In the genomic region with DNA sequence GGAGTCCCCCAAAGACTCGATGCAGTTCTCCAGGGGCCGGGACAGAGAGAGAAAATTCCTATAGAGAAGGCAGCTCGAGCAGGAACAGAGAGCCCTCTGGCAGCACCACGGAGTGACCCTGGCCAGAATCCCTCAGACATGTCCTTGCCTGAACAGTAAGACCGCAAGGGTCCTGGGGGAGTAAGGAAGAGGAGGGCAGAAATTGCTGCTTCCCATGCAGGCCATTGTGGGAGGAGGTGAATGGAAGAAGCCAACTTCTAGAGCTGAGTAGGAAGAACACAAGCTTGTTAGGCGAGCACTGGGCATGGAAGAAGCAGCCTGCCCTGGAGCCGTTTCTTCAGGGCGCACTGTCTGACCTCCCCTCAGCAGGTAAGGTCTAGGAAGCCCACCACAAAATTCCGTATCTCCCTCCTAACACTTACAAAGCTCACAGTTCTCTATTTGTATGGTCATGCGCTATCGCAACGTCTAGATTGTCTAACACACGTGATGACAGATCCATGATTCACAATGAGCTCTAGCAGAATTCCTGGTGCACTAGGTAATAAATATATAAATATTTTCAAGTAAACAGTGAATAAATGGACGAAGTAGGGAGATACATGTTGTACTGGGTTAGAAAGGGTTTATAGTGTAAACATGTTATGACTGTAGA, we compare ENCODE assay signal across 8 mouse cellular contexts. TPM values are rescaled to one million over a fixed set of nuclear protein-coding genes. Genes with fewer than 3 reads are reported as not detected.
A peak's percentile ranks its signal among the peaks of the same experiment; 100 is the strongest.
DNase-seq lines count a peak whose midpoint lies in the region; ATAC-seq and TF ChIP-seq lines count a peak whose summit lies in the region.

No protein-coding gene starts in this region.

- DNase-seq in kidney, adult 2 months, result peak; percentile 21
- no peak for DNase-seq in kidney, postnatal 14 days
- peak; percentile 23 to 51 for DNase-seq in heart, postnatal 14 days
- no peak for DNase-seq in liver, postnatal 0 days
- DNase-seq in cerebellum, adult 2 months, result no peak
- DNase-seq in cerebellum, postnatal 36 days, result no peak
- no peak for DNase-seq in cerebellum, adult 9-10 months

- no peak overlapping the region for H3K9ac ChIP-seq in embryonic facial prominence, embryonic 15.5 days
- H3K9ac ChIP-seq in liver, postnatal 0 days (replicated peaks), result peak overlapping the region; percentile 16; the same call in 1 of the 2 replicates

- H3K4me2 ChIP-seq in embryonic facial prominence, embryonic 15.5 days (replicated peaks), result peak overlapping the region; percentile 45
- peak overlapping the region; percentile 53 for H3K4me2 ChIP-seq in liver, postnatal 0 days (ENCODE audit: low read depth, low read length)

- H3K36me3 ChIP-seq in kidney, adult 2 months (ENCODE audit: control insufficient read depth, insufficient read depth, low read length), result no peaks in the 10 kb centered on the region
- no peaks in the 10 kb centered on the region for H3K36me3 ChIP-seq in embryonic facial prominence, embryonic 15.5 days
- no peaks in the 10 kb centered on the region for H3K36me3 ChIP-seq in liver, postnatal 0 days (replicated peaks; ENCODE audit: insufficient read depth, low read length)

- no peak for TF ChIP-seq CTCF in kidney, adult 2 months (conservative IDR thresholded peaks at IDR 0.05; ENCODE audit: insufficient read depth, insufficient read length, low read depth, low read length)
- no peak for TF ChIP-seq CTCF in liver, postnatal 0 days (IDR thresholded peaks at IDR 0.05; ENCODE audit: low read depth)
- no peak for TF ChIP-seq CTCF in cerebellum, adult 2 months (IDR thresholded peaks at IDR 0.05; ENCODE audit: borderline replicate concordance, insufficient read depth, low read depth, low read length)

- intact Hi-C loops in heart, postnatal 14 days (cut with DNase I), result no loop called here

- TF ChIP-seq EP300 in liver, postnatal 0 days (IDR thresholded peaks at IDR 0.05; ENCODE audit: low read depth), result no peak

- no peaks in the 10 kb centered on the region for H3K27me3 ChIP-seq in kidney, adult 2 months (replicated peaks; ENCODE audit: control insufficient read depth, insufficient read depth, low read length)
- H3K27me3 ChIP-seq in embryonic facial prominence, embryonic 15.5 days, result no peaks in the 10 kb centered on the region
- no peaks in the 10 kb centered on the region for H3K27me3 ChIP-seq in liver, postnatal 0 days (ENCODE audit: insufficient read depth, low read length)
- H3K27me3 ChIP-seq in cerebellum, adult 2 months (ENCODE audit: control insufficient read depth, insufficient read depth, low read length), result no peaks in the 10 kb centered on the region

- 0 out of 2 replicates have a peak, but pooled peaks have one; percentile 19 for ATAC-seq in embryonic facial prominence, embryonic 15.5 days (ENCODE audit: insufficient number of reproducible peaks, low FRiP score, low TSS enrichment, low read depth)
- ATAC-seq in liver, postnatal 0 days, result no peak

- H3K27ac ChIP-seq in kidney, adult 2 months (ENCODE audit: insufficient read depth, low read depth, low read length), result peak overlapping the region; percentile 49; the same call in 1 of the 2 replicates
- H3K27ac ChIP-seq in embryonic facial prominence, embryonic 15.5 days (replicated peaks), result peak overlapping the region; percentile 48; the same call in 1 of the 2 replicates
- no peak overlapping the region for H3K27ac ChIP-seq in liver, postnatal 0 days (ENCODE audit: low read depth)
- H3K27ac ChIP-seq in cerebellum, adult 2 months (ENCODE audit: insufficient read depth, low read length), result no peak overlapping the region

- H3K4me3 ChIP-seq in kidney, adult 2 months (ENCODE audit: insufficient read depth, low read depth, low read length), result peak overlapping the region; percentile 30
- H3K4me3 ChIP-seq in embryonic facial prominence, embryonic 15.5 days (replicated peaks), result peak overlapping the region; percentile 13
- H3K4me3 ChIP-seq in liver, postnatal 0 days (ENCODE audit: low read depth, low read length), result no peak overlapping the region
- no peak overlapping the region for H3K4me3 ChIP-seq in cerebellum, adult 2 months (replicated peaks; ENCODE audit: insufficient read depth, low read depth, low read length)

- peaks cover 7% of the 10 kb centered on the region for H3K4me1 ChIP-seq in kidney, adult 2 months (ENCODE audit: control insufficient read depth, insufficient read depth, low read length)
- H3K4me1 ChIP-seq in embryonic facial prominence, embryonic 15.5 days, result peaks cover 16% of the 10 kb centered on the region
- H3K4me1 ChIP-seq in liver, postnatal 0 days (ENCODE audit: insufficient read depth), result no peaks in the 10 kb centered on the region; the same call in 1 of the 2 replicates
- H3K4me1 ChIP-seq in cerebellum, adult 2 months (ENCODE audit: control insufficient read depth, insufficient read depth, low read length), result no peaks in the 10 kb centered on the region

- no peak for TF ChIP-seq POLR2A in kidney, adult 2 months (IDR thresholded peaks at IDR 0.05; ENCODE audit: low read depth, low read length)
- TF ChIP-seq POLR2A in cerebellum, adult 2 months (IDR thresholded peaks at IDR 0.05; ENCODE audit: borderline replicate concordance, insufficient read depth, low read length), result no peak

- no peaks in the 10 kb centered on the region for H3K9me3 ChIP-seq in embryonic facial prominence, embryonic 15.5 days (replicated peaks)
- 0 out of 2 replicates have a peak, but pooled peaks cover 6% of the 10 kb centered on the region for H3K9me3 ChIP-seq in liver, postnatal 0 days (ENCODE audit: low read length)

- 60% methylated on average over 14 of the region's 14 CpGs for WGBS in kidney, adult 2 months
- 56% methylated on average over 14 of the region's 14 CpGs for WGBS in embryonic facial prominence, embryonic 15.5 days
- 76% methylated on average over 14 of the region's 14 CpGs for WGBS in liver, postnatal 0 days (ENCODE audit: insufficient replicate concordance)
- WGBS in cerebellum, adult 2 months, result 66% methylated on average over 14 of the region's 14 CpGs

RNA-seq across cellular contexts. Expression of a gene that starts 32.9 kb away (rescaled TPM):
- polyA plus RNA-seq in kidney, adult 2 months (2012; rRNA removed), result 2.5 and 3.8 TPM in 2 replicates
- 11.6 and 13.4 TPM in 2 replicates for polyA plus RNA-seq in embryonic facial prominence, embryonic 15.5 days (2015; fragmentation: Nextera tagmentation; extraction: Ambion mirVana)
- 1 to 10 TPM; 2.5 TPM for total RNA-seq in heart, postnatal 14 days (2021)
- 4.7 and 5.1 TPM in 2 replicates for polyA plus RNA-seq in liver, postnatal 0 days (2015; fragmentation: Nextera tagmentation; extraction: Ambion mirVana)
- 5.1 and 5.4 TPM in 2 replicates for polyA plus RNA-seq in cerebellum, adult 2 months (2012; rRNA removed)

RNA-seq across cellular contexts. Expression of a gene that starts 33.3 kb away (rescaled TPM):
- 77.7 and 78.3 TPM in 2 replicates for polyA plus RNA-seq in kidney, adult 2 months (2012; rRNA removed)
- polyA plus RNA-seq in embryonic facial prominence, embryonic 15.5 days (2015; fragmentation: Nextera tagmentation; extraction: Ambion mirVana), result 29.0 and 30.4 TPM in 2 replicates
- 10 to 100 TPM; 17.9 TPM for total RNA-seq in heart, postnatal 14 days (2021)
- polyA plus RNA-seq in liver, postnatal 0 days (2015; fragmentation: Nextera tagmentation; extraction: Ambion mirVana), result 13.8 and 17.4 TPM in 2 replicates
- polyA plus RNA-seq in cerebellum, adult 2 months (2012; rRNA removed), result 39.9 and 40.6 TPM in 2 replicates

Comparison
In these comparisons a context has a peak if more than half of its experiments do, and no peak if none do; other contexts are left out.
1. DNase-seq: peak in kidney, adult 2 months (single experiment) and heart, postnatal 14 days (2 of 2); none in kidney, postnatal 14 days (single experiment), liver, postnatal 0 days (single experiment), cerebellum, adult 2 months (0 of 2), cerebellum, postnatal 36 days (0 of 2) and cerebellum, adult 9-10 months (single experiment).
2. H3K27ac ChIP-seq: peak in kidney, adult 2 months (single experiment) and embryonic facial prominence, embryonic 15.5 days (single experiment); none in liver, postnatal 0 days (single experiment) and cerebellum, adult 2 months (single experiment).
3. H3K4me3 ChIP-seq: peak in kidney, adult 2 months (single experiment) and embryonic facial prominence, embryonic 15.5 days (single experiment); none in liver, postnatal 0 days (single experiment) and cerebellum, adult 2 months (single experiment).